Mouse (Mus musculus): ENCODE data around the gene Ints2. TPM values are rescaled to one million over a fixed set of nuclear protein-coding genes. Genes with fewer than 3 reads are reported as not detected.

The Ints2 gene
- total RNA-seq, 1 experiment from 2014 or later: 35.7 TPM

DNA sequence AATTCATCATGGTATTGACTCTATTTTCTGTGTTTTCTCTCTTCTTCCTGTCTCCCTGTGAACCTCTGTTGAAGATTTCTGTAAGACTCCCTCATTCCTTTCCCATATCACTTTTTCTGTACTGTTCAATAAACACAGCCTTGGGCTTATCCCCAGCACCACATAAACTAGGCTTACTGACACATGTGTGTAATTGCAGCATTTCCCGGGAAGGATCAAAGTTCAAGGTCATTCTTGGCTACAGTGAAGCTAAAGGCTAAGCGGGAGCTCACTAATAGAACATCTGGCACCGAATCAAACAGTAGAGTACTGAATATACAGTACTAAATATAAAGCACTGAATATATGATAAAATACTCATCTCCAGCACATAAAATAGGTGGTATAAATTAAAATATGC lies 81.5 kb downstream of the Ints2 start:
- ATAC-seq (replicated peaks; ENCODE audit: low read depth, poor library complexity, severe bottlenecking): no peak

DNA sequence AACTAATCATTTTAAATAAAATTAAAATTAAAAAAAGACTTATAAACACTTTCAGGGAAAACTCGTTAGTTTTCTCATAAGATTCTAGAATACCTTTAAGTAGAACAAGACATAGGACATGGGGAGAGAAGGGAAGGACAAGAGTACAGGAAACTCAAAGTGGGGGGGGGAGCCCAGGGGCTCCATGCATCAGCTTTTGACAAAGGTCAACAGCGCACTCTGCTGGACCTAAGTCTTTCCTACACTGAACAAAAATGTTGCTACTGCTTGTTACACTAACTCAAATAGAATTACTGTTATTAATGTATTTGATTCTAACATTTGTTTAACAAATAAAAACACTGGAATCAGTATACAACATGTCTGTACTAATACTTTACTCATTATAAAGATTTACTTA lies 83.2 kb downstream of the Ints2 start:
- peak; percentile 65; the same call in 1 of the 2 replicates for ATAC-seq (replicated peaks; ENCODE audit: low read depth, poor library complexity, severe bottlenecking)

GRCm38 (mm10) chr11:86170743-86171142 lies 86.6 kb downstream of the Ints2 start:
- ATAC-seq (replicated peaks; ENCODE audit: low read depth, poor library complexity, severe bottlenecking): no peak

Other genes with a start within 250 kb of the Ints2 start
- gene Brip1, start 56.4 kb downstream of the Ints2 start, total RNA-seq (2017): 30.9 and 31.6 TPM in 2 replicates
- 58.9 and 59.4 TPM in 2 replicates for gene Med13, start 100.0 kb upstream of the Ints2 start, total RNA-seq (2017)
- 18.8 and 20.7 TPM in 2 replicates for gene Rnft1, start 227.1 kb upstream of the Ints2 start, total RNA-seq (2017)